Mouse (Mus musculus) CD4-positive, CD25-positive, alpha-beta regulatory T cell, adult 9 weeks (primary cell): Measurements from ENCODE around the gene AU022252. TPM values are rescaled to one million over a fixed set of nuclear protein-coding genes. Genes with fewer than 3 reads are reported as not detected.

Experiments
- polyA plus RNA-seq: library from polyadenylated mRNA; unstranded; fragments of 100-300 nt; shearing (Covaris generic); gene quantifications from one replicate; pipeline ENCODE4 v1.2.1, GENCODE M21; 2017

Gene AU022252
- polyA plus RNA-seq = 22.8 TPM

GRCm38 (mm10) chr4:119232410-119233255 lies at the start of gene AU022252, which contains the start of gene P3h1:
Gene AU022252 (minus strand): TSS chr4:119232712.
Gene P3h1 (plus strand): TSS chr4:119232915.

DNA sequence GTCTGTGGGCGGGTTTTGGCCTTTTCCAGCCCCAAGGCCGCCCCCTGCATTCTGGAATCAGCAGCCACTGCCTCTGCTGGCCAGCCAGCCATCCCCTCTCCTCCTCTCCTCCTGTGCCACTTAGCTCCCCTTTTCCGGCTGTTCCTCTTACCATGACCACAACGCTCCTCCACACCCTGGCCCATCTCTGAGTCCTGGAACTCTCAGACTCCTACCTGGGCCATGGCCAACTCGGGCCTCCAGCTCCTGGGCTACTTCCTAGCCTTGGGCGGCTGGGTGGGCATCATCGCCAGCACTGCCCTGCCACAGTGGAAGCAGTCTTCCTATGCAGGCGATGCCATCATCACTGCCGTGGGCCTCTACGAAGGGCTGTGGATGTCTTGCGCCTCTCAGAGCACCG lies 22.8 kb upstream of the AU022252 start, which contains the start of gene Cldn19:
Gene Cldn19 (plus strand): TSS at position 64 of the 400 bp plus-strand sequence.

DNA sequence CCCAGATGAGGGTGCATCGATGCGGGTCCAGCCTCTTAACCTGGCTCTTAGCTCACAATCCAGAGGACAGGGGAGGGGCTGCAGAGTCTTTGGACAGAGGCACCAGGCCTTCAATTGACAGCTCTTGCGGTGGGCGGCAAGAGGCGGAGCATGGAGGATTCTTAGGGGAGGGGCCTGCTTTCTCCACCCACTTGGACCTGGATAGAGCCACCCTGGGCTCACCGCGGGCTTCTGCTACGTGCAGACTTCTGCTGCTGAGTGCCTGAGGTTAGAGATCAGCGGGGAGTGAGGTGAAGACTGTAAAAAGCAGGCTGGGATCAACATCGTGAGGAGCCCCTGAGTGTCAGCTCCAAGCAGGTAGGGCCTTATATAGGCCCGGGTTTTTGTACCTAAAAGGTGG lies 14.3 kb downstream of the AU022252 start, which contains the start of gene Tmem269:
Gene Tmem269 (minus strand): TSS at position 49 of the 400 bp plus-strand sequence.

DNA sequence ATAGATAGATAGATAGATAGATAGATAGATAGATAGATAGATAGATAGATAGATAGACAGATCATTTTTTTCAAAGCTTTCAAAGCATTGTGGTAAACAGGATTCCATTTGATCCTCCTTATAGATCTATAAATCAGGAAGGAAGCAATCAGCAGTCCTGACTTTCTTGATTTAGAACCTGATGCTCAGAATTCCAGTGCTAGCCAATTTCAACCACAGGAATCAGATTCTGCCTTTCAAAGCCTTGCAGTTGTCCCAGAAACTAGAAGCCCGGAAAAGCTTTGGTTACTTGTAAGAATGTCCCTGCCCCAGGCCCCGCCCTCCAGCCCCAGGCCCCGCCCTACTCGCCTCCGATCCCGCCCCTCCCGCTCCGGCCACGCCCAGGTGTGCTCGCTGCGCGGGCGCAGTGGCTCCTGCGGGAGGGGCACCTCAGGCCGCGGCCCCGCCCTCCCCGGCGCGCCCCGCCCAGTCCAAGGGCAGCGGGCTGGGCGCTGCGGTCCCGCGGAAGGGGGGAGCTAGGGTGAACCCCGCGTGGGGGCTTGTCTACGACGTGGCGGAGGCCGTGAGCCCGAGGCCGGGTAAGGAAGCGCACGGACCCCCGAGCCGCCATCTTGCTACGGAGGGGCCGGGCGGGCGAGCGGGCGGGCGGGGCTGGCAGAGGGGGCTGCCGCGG lies 37.5 kb downstream of the AU022252 start, which contains the start of gene Svbp:
Gene Svbp (plus strand): TSS at position 398 of the 673 bp plus-strand sequence.

GRCm38 (mm10) chr4:119189864-119190263 lies 42.6 kb downstream of the AU022252 start, which contains the start of gene Ermap:
Gene Ermap (minus strand): TSS chr4:119190011.

GRCm38 (mm10) chr4:119173851-119174453 lies 58.6 kb downstream of the AU022252 start, which contains the start of gene Zfp691:
Gene Zfp691 (minus strand): TSS chr4:119174195.

Other genes starting within 250 kb of the AU022252 start
- 79.4 TPM for gene Slc2a1, start 124.0 kb downstream of the AU022252 start, polyA plus RNA-seq
- 3.6 TPM for gene Zfp691, start 58.5 kb downstream of the AU022252 start, polyA plus RNA-seq
- 0.68 TPM for gene Ermap, start 42.7 kb downstream of the AU022252 start, polyA plus RNA-seq
- 71.6 TPM for gene Svbp, start 37.4 kb downstream of the AU022252 start, polyA plus RNA-seq
- 0.35 TPM for gene Tmem269, start 14.5 kb downstream of the AU022252 start, polyA plus RNA-seq
- 1.9 TPM for gene P3h1, start 203 bp upstream of the AU022252 start, polyA plus RNA-seq
- not detected for gene Cldn19, start 22.7 kb upstream of the AU022252 start, polyA plus RNA-seq
- gene Ybx1, start 61.9 kb upstream of the AU022252 start, polyA plus RNA-seq = 57.1 TPM
- gene Ppih, start 87.8 kb upstream of the AU022252 start, polyA plus RNA-seq = 49.7 TPM
- 15.1 TPM for gene Ccdc30, start 182.8 kb upstream of the AU022252 start, polyA plus RNA-seq
- gene Ppcs, start 189.7 kb upstream of the AU022252 start, polyA plus RNA-seq = 48.4 TPM
- gene Zmynd12, start 190.1 kb upstream of the AU022252 start, polyA plus RNA-seq = 0.62 TPM